Mouse (Mus musculus): ENCODE data around the gene Pkib. TPM values are rescaled to one million over a fixed set of nuclear protein-coding genes. Genes with fewer than 3 reads are reported as not detected.

Gene Pkib
- polyA plus RNA-seq, 1 experiment from 2014 or later = 1.5 TPM

DNA sequence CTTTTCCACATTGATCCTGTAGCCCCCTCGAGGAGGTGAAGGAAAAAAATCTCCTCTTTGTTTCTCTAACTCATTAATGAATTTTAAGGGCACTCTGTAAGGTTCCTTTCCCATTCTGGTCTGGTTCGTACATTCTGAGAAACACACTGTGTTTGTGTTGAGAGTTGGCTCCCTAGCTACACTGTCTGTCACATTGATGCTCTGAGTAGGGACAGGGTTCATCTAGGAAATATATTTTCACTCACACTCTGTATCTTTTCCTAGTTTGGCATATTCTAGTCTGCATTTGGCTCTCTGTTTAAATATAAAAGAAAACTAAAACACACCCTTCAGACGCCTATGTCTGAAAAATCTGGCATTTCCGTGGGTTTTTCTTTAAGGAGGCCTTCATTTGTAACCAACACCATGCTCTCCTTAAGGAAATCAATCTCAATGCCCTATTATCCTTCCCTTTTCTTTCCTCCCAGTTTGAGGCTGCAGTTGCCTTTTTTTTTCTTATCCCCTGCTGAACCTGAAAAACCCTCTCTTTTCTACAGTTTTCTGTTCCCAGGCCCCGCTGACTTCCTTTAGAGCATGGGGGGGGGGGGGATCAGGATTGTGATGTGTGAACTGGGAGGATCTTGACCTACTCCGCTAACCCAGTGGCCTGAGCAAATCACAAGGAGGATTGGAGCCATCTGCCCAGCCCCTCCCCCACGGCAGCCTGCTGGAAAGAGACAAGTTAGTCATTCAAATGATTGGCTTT, 152.5 kb downstream of the Pkib start:
- H3K4me3 ChIP-seq = no peak overlapping the region
- no peak overlapping the region for H3K4me2 ChIP-seq
- no peaks in the 10 kb centered on the region for H3K27me3 ChIP-seq
- no peak for ATAC-seq (ENCODE audit: insufficient number of reproducible peaks, low FRiP score, low TSS enrichment, low read depth)
- H3K9me3 ChIP-seq = no peaks in the 10 kb centered on the region
- H3K4me1 ChIP-seq = peaks cover 4% of the 10 kb centered on the region; the same call in 1 of the 2 replicates
- WGBS = 19% methylated on average over 7 of the region's 7 CpGs
- H3K27ac ChIP-seq = no peak overlapping the region
- H3K36me3 ChIP-seq = no peaks in the 10 kb centered on the region
- H3K9ac ChIP-seq = no peak overlapping the region

DNA sequence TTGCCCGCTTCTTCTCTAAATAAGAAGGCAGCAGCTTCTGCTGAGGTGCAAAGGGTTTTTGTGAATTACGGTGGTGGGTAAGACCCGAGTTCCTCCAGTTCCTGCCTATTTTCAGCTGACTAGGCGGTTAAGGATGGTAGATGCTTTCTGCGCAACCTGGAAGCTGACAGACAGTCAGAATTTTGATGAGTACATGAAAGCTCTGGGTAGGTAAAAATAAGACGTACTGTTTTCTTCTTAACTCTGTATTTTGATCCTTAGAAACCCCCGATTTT, 153.0 kb downstream of the Pkib start, which contains the start of gene Fabp7:
TSS of gene Fabp7 (plus strand) at position 6 of the 275 bp plus-strand sequence.
- H3K4me2 ChIP-seq = no peak within 1 kb of the TSS
- H3K27me3 ChIP-seq = no peaks in the 10 kb centered on the region
- no peak within 1 kb of the TSS for H3K4me3 ChIP-seq
- H3K9ac ChIP-seq = no peak within 1 kb of the TSS
- ATAC-seq (ENCODE audit: insufficient number of reproducible peaks, low FRiP score, low TSS enrichment, low read depth) = no peak
- no peaks in the 10 kb centered on the region for H3K9me3 ChIP-seq
- no peak within 1 kb of the TSS for H3K27ac ChIP-seq
- no peaks in the 10 kb centered on the region for H3K36me3 ChIP-seq
- 30% methylated on average over 7 of the region's 7 CpGs for WGBS
- peaks cover 4% of the 10 kb centered on the region; the same call in 1 of the 2 replicates for H3K4me1 ChIP-seq

DNA sequence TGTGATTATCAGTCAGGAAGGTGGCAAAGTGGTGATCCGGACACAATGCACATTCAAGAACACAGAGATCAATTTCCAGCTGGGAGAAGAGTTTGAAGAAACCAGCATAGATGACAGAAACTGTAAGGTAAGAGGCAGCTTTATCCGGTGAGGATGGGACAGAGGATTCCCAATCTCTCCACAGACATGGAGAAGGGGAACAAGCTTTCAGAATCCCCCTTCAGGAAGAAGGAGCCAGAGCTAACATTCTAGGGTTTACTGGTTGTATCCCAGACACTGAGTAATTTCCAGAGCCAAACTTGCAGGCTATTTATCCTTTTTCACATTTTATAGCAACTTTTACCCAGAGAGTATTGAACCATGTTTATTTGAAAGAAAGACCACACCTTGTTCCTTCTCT, 153.8 kb downstream of the Pkib start:
- Histone ChIP-seq H3K4me3 (no peak overlapping the region), H3K27ac (no peak overlapping the region), H3K27me3 (no peaks in the 10 kb centered on the region), H3K4me2 (no peak overlapping the region), H3K9ac (no peak overlapping the region), H3K4me1 (peaks cover 4% of the 10 kb centered on the region; the same call in 1 of the 2 replicates), H3K36me3 (no peaks in the 10 kb centered on the region), H3K9me3 (no peaks in the 10 kb centered on the region)
- 68% methylated on average over 2 of the region's 2 CpGs for WGBS
- no peak for ATAC-seq (ENCODE audit: insufficient number of reproducible peaks, low FRiP score, low TSS enrichment, low read depth)

Other genes with a start within 250 kb of the Pkib start
- 22.4 and 23.2 TPM in 2 replicates for gene Hsf2, start 145.6 kb upstream of the Pkib start, polyA plus RNA-seq (2015; fragmentation: Nextera tagmentation; extraction: Ambion mirVana)
- 147 and 155 TPM in 2 replicates for gene Serinc1, start 99.5 kb upstream of the Pkib start, polyA plus RNA-seq (2015; fragmentation: Nextera tagmentation; extraction: Ambion mirVana)
- gene Fabp7, start 152.9 kb downstream of the Pkib start, polyA plus RNA-seq (2015; fragmentation: Nextera tagmentation; extraction: Ambion mirVana) = 9.3 and 9.6 TPM in 2 replicates
- 15.4 and 16.8 TPM in 2 replicates for gene Smpdl3a, start 162.4 kb downstream of the Pkib start, polyA plus RNA-seq (2015; fragmentation: Nextera tagmentation; extraction: Ambion mirVana)

All from limb, embryonic 15.5 days (tissue).